Mouse (Mus musculus) thymus, adult 2 months (tissue): ENCODE results near the gene Tmed4.

ENCODE experiments used
- CTCF ChIP-seq: fragments of 200-500 bp; IDR thresholded peaks from 2 replicates; pipeline ENCODE4 v1.5.1; 2012; ENCODE audit warnings: mild to moderate bottlenecking, control low read depth, low read length, moderate library complexity, borderline replicate concordance; ENCODE audit not compliant: control insufficient read depth, poor library complexity, insufficient read depth; ENCODE audit errors: extremely low read depth
- POLR2A ChIP-seq: fragments of 200-500 bp; IDR thresholded peaks from 2 replicates; pipeline ENCODE4 v1.6.1; 2012; ENCODE audit warnings: mild to moderate bottlenecking, low read length, control low read depth, moderate library complexity; ENCODE audit not compliant: control insufficient read depth, poor library complexity, insufficient read depth; ENCODE audit errors: extremely low read depth

GRCm38 (mm10) chr11:6292988-6293349 is 18.3 kb upstream of the Tmed4 start:
- TF ChIP-seq CTCF (no peak), POLR2A (no peak)
